Mouse (Mus musculus) layer of hippocampus, adult 11-12 months (tissue): Measurements from ENCODE around the gene Gm3880.
"Not testable (repeated sequence)": the region's sequence is repeated elsewhere in the genome, so short reads cannot be mapped to it uniquely, and the experiment has no call there.

Experiments
- DNase-seq: peaks from one replicate; pipeline ENCODE4 v3.0.0; 2022; ENCODE audit warnings: low spot score

Gm3880 gene

GRCm38 (mm10) chrX:102686872-102687271, at the start of gene Gm3880:
Gene Gm3880, minus strand, starts transcription at chrX:102686972.
- DNase-seq: not testable (repeated sequence)

- DNase-seq: not testable (repeated sequence)
These were observed 37.5 kb upstream of the Gm3880 start for GRCm38 (mm10) chrX:102724226-102724625.

- DNase-seq: not testable (repeated sequence)
These were observed 20.8 kb upstream of the Gm3880 start, which contains the start of the genes Gm9112 and Dmrtc1b for GRCm38 (mm10) chrX:102707535-102707934. Gene Gm9112, minus strand, starts transcription at chrX:102707635. Gene Dmrtc1b, plus strand, starts transcription at chrX:102707865.

GRCm38 (mm10) chrX:102700636-102701035, 13.9 kb upstream of the Gm3880 start:
- not testable (repeated sequence) for DNase-seq

- DNase-seq: peak; percentile 6
These were observed 2.5 kb upstream of the Gm3880 start for GRCm38 (mm10) chrX:102689252-102689651.

GRCm38 (mm10) chrX:102684706-102685105, 2.1 kb downstream of the Gm3880 start:
- not testable (repeated sequence) for DNase-seq

- no peak for DNase-seq
These were observed 20.1 kb downstream of the Gm3880 start for GRCm38 (mm10) chrX:102666641-102667040.

- peak; percentile 44 for DNase-seq
These were observed 26.1 kb downstream of the Gm3880 start for GRCm38 (mm10) chrX:102660712-102661111.

GRCm38 (mm10) chrX:102645691-102646090, 41.1 kb downstream of the Gm3880 start:
- no peak for DNase-seq

- no peak for DNase-seq
These were observed 41.6 kb downstream of the Gm3880 start for GRCm38 (mm10) chrX:102645146-102645545.

GRCm38 (mm10) chrX:102644573-102644951, 42.2 kb downstream of the Gm3880 start:
- DNase-seq: no peak

- DNase-seq: peak; percentile 71
These were observed 42.8 kb downstream of the Gm3880 start, which contains the start of gene Phka1 for GRCm38 (mm10) chrX:102643823-102644572. Gene Phka1, minus strand, starts transcription at chrX:102644246.
